Mouse (Mus musculus) cerebellum, adult 18-20 months (tissue): ENCODE results near the gene Zfp771.
"Not testable (repeated sequence)": the region's sequence is repeated elsewhere in the genome, so short reads cannot be mapped to it uniquely, and the experiment has no call there.

Source experiments
- DNase-seq, 2 experiments: peaks; one replicate each; pipeline ENCODE4 v3.0.0; 2021

The Zfp771 gene

GRCm38 (mm10) chr7:127217901-127218642 lies 26.0 kb upstream of the Zfp771 start:
- no peak for DNase-seq

GRCm38 (mm10) chr7:127218670-127219069 lies 25.4 kb upstream of the Zfp771 start:
- no peak for DNase-seq

DNA sequence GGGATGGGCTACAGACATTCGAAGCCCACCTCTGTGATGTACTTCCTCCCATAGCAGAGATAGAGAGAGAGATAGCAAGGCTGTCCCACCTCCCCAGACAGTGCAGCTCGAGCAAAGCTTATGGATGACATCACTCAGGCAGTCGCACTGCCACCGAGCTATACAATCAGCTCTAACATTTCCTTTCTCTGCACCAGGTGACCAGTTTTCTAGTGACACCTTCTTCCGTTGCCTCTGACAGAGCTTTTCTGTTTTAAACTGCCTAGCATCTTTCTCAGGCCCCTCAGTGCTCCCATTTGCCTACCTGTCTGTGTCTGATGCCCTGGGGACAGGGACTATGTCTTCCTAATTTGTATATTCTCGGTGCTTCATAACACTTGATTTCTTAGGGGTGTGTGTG lies 23.6 kb upstream of the Zfp771 start:
- no peak for DNase-seq

DNA sequence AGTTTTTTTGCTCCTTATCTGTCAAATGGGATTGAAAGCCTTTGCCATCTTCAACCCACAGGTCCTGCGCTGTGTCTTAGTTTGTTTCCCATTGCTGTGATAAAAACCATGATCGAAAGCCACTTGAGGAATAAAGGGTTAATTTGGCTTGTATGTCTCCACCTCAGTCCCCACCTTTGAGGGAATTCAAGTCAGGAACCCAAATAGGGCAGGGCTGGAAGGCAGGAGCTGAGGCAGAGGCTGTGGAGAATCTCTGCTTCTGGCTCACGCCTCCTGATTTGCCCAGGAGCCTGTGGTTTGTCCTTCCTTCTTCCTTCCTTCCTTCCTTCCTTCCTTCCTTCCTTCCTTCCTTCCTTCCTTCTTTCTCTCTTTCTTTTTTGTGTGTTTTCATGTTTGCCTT lies 21.0 kb upstream of the Zfp771 start:
- DNase-seq = no peak

GRCm38 (mm10) chr7:127223515-127224478 lies 20.3 kb upstream of the Zfp771 start:
- DNase-seq = no peak

- DNase-seq = no peak
These were observed 19.5 kb upstream of the Zfp771 start for GRCm38 (mm10) chr7:127224616-127225015.

DNA sequence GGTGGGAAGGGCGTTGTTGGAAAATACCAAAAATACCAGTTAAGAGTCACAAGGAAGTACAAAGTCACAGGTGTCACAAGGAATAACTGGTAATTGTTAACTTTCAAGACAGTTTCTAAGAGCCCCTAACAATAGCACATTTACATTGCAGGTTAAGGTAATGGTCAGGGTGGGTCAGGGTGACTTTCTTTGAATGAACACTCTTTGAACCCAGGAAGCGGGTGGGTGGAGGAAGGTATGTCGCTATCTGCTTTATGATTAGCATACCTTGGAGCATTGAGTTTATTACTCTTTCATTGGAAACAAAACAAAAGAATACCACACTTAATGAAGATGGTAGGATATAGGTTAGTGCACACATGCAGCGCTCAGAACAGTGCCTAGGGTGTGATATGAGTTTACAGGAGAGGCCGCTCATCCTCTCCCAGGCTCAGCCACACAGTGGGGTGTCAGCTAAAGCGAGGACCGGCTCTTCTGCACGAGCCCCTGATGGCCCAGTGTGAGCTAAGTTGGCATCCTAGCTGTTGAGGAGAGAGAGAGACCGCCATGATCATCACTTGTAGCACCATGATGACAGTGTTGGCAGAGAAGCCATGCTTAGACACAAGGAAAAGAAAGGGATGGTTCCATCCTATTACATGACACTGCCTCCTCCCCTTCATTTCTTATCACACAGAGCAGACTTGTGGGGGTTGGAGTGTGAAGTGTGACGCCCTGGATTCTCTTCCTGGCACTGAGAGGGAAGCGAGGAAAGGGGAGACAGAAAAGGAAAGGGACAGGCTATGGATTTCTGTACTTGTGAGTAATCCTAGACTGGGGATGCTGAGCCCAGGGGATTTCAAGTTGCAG lies 18.7 kb upstream of the Zfp771 start:
- no peak for DNase-seq

DNA sequence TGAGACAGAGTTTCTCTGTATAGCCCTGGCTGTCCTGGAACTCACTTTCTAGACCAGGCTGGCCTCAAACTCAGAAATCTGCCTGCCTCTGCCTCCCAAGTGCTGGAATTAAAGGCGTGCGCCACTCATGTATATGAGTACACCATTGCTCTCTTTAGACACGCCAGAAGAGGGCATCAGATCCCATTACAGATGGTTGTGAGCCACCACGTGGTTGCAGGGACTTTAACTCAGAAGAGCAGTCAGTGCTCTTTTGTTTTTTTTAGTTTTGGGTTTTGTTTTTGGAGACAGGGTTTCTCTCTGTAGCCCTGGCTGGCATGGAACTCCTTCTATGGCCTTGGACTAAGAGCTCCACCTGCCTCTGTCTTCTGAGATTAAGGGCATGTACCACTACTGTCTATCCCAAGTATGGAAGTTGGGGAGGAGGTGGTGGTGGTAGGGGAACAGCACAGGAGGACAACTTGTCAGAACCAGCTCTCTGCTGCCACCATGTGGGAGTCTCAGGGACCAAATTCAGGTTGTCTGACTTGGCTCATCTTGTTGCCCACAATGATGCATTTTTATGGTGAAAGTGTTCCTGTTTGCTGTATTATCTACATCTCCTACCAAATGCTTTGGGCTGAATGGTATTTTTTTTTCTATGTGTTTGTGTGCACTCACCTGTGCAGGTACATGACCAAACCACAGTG lies 15.3 kb upstream of the Zfp771 start:
- DNase-seq = peak; percentile 85 to 87

DNA sequence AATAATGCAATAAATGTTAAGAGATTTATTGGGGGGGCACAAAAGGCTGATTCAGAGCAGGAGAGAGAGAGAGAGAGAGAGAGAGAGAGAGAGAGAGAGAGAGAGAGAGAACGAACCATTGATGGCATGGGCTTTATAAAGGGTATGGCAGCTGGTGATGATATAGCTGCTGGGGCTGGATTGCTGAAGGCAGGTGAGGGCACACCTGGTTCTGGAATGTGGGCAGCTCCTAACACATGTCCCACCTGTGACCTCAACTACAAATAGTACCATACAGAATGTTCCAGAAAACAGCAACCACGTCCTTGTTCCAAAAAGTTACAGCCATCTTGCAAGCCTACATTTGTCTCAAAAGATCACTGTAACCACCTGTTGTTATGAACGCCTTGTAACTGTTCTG lies 12.7 kb upstream of the Zfp771 start:
- DNase-seq = no peak

DNA sequence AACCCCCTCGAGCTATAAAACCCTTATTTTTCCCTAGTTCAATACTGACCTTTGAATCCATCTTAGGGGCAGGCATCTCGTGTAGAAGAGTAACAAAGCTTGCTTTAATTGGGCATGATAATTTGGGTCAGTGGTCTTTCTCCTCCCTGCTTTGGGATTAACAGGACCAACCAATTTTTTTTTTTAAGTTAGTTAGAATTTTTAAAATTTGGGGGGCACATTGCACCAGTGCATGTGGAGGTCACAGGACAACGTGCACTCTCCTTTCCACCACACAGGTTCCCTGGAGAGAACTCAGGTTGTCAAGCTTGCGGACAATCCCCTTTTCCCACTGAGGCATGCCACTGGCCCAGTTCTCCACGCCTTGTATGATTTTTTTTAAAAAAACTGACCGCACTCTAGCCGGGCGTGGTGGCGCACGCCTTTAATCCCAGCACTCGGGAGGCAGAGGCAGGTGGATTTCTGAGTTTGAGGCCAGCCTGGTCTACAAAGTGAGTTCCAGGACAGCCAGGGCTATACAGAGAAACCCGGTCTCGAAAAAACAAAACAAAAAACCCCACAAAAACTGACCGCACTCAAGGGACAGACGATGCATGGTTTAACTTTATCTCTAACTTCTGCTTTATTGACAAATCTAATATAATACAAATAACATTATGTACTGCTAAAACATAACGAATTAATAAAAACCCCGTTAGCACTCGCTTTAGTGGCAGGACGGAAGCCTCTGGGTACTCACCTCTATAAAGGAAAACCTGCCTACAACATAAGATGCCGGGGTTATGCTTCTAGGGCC lies 12.1 kb upstream of the Zfp771 start:
- DNase-seq = no peak

DNA sequence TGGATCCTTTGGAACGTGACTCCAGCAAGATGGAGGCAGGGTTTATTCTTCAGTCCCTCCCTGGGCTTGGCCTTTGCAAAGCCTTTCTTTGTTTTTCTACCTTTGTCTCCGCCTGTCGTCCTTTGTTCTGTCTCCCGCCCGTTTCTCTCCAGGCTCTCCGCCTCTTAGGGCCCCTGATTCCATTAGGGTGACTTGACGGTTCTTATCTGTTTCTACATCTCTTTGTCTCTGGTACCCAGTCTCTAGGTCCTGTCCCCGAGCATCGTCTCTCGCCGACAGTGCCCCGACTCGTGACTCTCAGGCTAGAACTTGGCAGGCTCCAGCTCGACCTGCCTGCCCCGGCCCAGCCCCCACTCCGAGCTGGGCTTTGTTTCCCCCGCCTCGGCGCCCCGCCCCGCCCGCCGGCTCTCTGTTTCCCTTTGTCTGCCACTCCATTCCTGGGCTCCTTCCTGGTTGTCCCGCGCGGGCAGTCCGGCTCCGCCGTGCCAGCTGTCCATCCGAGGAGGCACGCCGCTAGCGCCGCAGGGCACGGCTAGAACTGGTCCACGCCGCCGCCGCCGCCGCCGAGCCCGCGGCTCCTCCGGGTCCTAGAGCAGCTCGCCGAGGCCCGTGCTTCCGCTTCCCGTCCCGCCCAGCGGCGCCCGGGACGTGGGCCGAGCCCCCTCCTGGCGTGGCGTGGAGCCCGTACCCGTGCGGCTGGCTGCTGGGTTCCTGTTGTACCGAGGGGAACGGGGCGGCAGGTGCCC lies 11.3 kb upstream of the Zfp771 start, which contains the start of the genes Zfp553 and Sept1:
TSS of gene Zfp553 (plus strand) at position 440 of the 746 bp plus-strand sequence.
TSS of gene Sept1 (minus strand) at position 509 of the 746 bp plus-strand sequence.
- peak; percentile 87 to 91 for DNase-seq

- peak in 1 of 2 experiments; percentile 43 for DNase-seq
These were observed 10.7 kb upstream of the Zfp771 start for GRCm38 (mm10) chr7:127233368-127233749.

- no peak for DNase-seq
These were observed 10.3 kb upstream of the Zfp771 start for GRCm38 (mm10) chr7:127233765-127234164.

DNA sequence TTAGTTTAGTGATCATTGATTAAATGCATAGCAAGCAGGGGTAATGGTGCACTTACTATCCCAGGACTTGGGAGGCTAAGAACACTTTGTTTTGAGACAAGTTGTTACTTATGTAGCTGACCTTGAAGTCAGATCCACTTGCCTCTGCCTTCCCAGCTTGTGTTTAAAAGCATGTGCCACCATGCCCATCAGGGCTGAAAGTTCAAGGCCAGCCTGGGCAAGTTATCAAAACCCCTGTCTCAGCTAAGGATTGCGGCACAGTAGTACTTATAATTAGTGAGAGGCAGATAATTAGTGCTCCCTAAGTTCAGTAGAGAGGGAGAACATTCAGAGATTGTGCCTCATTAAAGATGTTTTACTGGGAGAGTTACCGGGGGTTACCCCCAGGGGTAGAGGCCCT lies 9.3 kb upstream of the Zfp771 start:
- DNase-seq = no peak

- no peak for DNase-seq
These were observed 660 bp upstream of the Zfp771 start for GRCm38 (mm10) chr7:127243361-127243867.

GRCm38 (mm10) chr7:127244658-127245510 lies 810 bp downstream of the Zfp771 start:
- DNase-seq = no peak

DNA sequence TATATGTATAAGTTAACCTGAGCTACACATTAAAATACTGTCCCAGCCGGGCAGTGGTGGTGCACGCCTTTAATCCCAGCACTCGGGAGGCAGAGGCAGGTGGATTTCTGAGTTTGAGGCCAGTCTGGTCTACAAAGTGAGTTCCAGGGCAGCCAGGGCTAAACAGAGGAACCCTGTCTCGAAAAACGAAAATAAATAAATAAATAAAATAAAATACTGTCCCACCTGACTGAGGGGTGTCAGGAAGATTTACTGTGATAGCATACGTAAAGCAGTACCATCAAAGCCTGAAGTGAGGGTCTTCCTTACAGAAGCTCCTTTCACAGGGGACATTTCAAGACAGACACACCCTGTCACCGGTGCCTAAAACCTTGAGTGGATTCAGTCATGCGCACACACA lies 6.4 kb downstream of the Zfp771 start:
- not testable (repeated sequence) for DNase-seq

DNA sequence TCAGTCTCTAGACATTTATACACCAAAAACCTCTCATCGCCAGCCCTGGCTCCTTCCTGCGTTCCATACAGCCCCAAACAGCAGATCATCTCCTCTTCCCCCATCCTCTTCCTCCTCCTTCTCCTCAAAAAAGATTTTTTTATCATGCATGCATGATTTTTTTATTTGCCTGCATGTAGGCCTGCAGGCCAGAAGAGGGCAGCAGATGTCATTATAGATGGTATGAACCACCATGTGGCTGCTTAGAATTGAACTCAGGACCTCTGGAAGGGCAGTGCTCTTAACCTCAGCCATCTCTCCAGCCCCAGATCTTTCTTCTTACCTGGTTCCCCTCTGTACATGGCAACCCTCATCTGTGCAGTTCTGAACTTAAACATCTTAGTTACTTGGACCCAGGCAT lies 8.3 kb downstream of the Zfp771 start:
- peak in 1 of 2 experiments; percentile 23 for DNase-seq

- DNase-seq = peak in 1 of 2 experiments; percentile 35
These were observed 9.3 kb downstream of the Zfp771 start for GRCm38 (mm10) chr7:127253341-127253740.
